Mouse (Mus musculus) embryonic facial prominence, embryonic 11.5 days (tissue): ENCODE measurements around the gene Ubl4a. TPM values are rescaled to one million over a fixed set of nuclear protein-coding genes. Genes with fewer than 3 reads are reported as not detected.

ENCODE experiments used
- ATAC-seq: fragments of 200-750 bp; cut with Nextera tagmentation; replicated peaks from 2 replicates; pipeline ENCODE4 v1.8.0; 2017; ENCODE audit warnings: low read depth; ENCODE audit not compliant: insufficient number of reproducible peaks, low FRiP score, low TSS enrichment
- DNase-seq: peaks from one replicate; pipeline ENCODE4 v3.0.0-alpha.2; 2015; ENCODE audit warnings: low spot score
- H3K27ac ChIP-seq: fragments of 300-500 bp; sonication (generic); replicated peaks from 2 replicates; pipeline ENCODE4 v1.5.1; 2014; ENCODE audit warnings: mild to moderate bottlenecking, low read depth, low read length, control low read depth
- H3K27me3 ChIP-seq: fragments of 300-500 bp; sonication (generic); 2 replicates; pipeline ENCODE4 v1.6.1; 2014; ENCODE audit warnings: mild to moderate bottlenecking, low read length, moderate library complexity, mixed read lengths; ENCODE audit not compliant: control insufficient read depth, insufficient read depth
- H3K36me3 ChIP-seq: fragments of 300-500 bp; sonication (generic); replicated peaks from 2 replicates; pipeline ENCODE4 v1.6.1; 2014; ENCODE audit warnings: low read depth, mild to moderate bottlenecking, low read length, moderate library complexity, mixed read lengths; ENCODE audit not compliant: control insufficient read depth, insufficient read depth
- H3K4me1 ChIP-seq: fragments of 300-500 bp; sonication (generic); 2 replicates; pipeline ENCODE4 v1.6.1; 2014; ENCODE audit warnings: low read length, mixed read lengths; ENCODE audit not compliant: control insufficient read depth, insufficient read depth
- H3K4me2 ChIP-seq: fragments of 300-500 bp; sonication (generic); 2 replicates; pipeline ENCODE4 v1.6.1; 2014; ENCODE audit warnings: low read depth, mild to moderate bottlenecking, control low read depth, low read length, moderate library complexity
- H3K4me3 ChIP-seq: fragments of 300-500 bp; sonication (generic); 2 replicates; pipeline ENCODE4 v1.5.1; 2014; ENCODE audit warnings: low read depth, low read length, control low read depth
- H3K9ac ChIP-seq: fragments of 300-500 bp; sonication (generic); replicated peaks from 2 replicates; pipeline ENCODE4 v1.6.1; 2014; ENCODE audit warnings: mild to moderate bottlenecking, control low read depth, low read length
- H3K9me3 ChIP-seq: fragments of 300-500 bp; sonication (generic); replicated peaks from 2 replicates; pipeline ENCODE4 v1.6.1; 2016; ENCODE audit warnings: mild to moderate bottlenecking, low read length, inconsistent platforms, mixed read lengths; ENCODE audit not compliant: control insufficient read depth
- WGBS: fragments of 180-500 bp; shearing (Covaris S2); extraction: QIAGEN DNeasy Blood & Tissue Kit; methylation state at CpG from one replicate; pipeline ENCODE4 v1.1.7; 2014; 5-methylcytosine and 5-hydroxymethylcytosine counted together
- polyA plus RNA-seq: library from polyadenylated mRNA; unstranded; fragments of >200 nt; fragmentation: Nextera tagmentation; extraction: Ambion mirVana; gene quantifications from 2 replicates; pipeline ENCODE4 v1.2.1, GENCODE M21; 2014

Gene Ubl4a
- polyA plus RNA-seq: 63.2 and 65.7 TPM in 2 replicates

DNA sequence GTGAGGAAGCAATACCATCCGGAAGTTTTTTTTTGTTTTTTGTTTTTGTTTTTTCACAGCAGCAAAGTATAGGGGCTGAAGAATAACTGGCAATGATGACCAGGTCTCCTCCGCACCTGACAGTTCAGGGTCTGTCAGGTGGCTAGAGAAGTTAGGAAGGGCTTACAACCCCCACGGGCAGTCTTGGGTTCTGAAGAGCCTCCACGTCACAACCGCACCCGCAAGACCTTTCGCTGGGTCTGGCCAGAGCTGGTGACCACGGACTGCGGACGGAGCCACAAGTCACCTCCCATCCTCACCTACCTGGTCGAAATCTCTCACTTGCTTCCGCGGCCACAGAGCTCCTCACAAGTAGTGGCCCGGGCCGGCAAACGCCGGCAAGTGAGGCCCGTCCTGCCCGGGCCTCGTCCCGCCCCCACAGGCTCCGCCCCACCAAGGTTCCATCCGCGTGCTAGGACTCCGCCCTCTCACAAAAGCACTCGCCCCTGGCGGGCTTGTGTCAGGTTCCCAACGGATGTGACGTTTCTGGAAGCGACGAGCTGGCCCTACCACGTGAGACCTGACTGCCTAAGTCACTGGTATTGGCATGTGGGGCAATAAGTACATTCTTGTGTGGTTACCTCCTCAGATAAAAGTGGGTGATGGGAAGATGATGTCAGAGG, at the start of gene Ubl4a, which contains the start of gene Slc10a3:
Gene Ubl4a (minus strand): TSS at position 331 of the 662 bp plus-strand sequence.
Gene Slc10a3 (minus strand): TSS at position 462 of the 662 bp plus-strand sequence.
- Histone ChIP-seq H3K27ac (no peak within 1 kb of the TSS), H3K36me3 (no peaks in the 10 kb centered on the region), H3K27me3 (no peaks in the 10 kb centered on the region), H3K9ac (peak within 1 kb of the TSS; percentile 33), H3K4me2 (peak within 1 kb of the TSS; percentile 43), H3K4me1 (no peaks in the 10 kb centered on the region), H3K9me3 (no peaks in the 10 kb centered on the region), H3K4me3 (peak within 1 kb of the TSS; percentile 35)
- DNase-seq (peak; percentile 91), ATAC-seq (peak; percentile 88)
- WGBS: 21% methylated on average over 32 of the region's 32 CpGs

DNA sequence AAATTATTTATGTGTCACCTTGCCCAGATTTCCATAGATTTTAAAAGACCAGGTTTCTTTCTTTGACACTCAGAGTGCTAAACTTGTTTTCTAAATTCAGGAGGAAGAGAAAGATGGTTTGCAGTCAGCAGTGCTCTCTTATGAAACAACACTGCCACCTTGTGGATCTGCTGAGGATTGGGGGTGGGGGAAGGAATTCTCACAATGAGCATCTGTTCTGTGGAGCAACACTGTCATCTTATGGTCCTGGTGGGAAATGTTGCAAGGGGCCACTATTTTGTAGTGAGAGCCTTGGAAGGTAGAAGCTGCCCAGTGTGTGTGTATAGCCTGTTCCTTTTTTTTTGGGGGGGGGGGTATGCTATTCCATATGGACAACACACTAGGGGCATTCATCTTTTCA, 40.4 kb upstream of the Ubl4a start:
- Histone ChIP-seq H3K4me2 (no peak overlapping the region), H3K9ac (no peak overlapping the region), H3K36me3 (no peaks in the 10 kb centered on the region), H3K9me3 (no peaks in the 10 kb centered on the region), H3K27ac (no peak overlapping the region), H3K4me1 (no peaks in the 10 kb centered on the region), H3K27me3 (no peaks in the 10 kb centered on the region), H3K4me3 (no peak overlapping the region)
- ATAC-seq (peak; percentile 39; the same call in 1 of the 2 replicates), DNase-seq (peak; percentile 79)

DNA sequence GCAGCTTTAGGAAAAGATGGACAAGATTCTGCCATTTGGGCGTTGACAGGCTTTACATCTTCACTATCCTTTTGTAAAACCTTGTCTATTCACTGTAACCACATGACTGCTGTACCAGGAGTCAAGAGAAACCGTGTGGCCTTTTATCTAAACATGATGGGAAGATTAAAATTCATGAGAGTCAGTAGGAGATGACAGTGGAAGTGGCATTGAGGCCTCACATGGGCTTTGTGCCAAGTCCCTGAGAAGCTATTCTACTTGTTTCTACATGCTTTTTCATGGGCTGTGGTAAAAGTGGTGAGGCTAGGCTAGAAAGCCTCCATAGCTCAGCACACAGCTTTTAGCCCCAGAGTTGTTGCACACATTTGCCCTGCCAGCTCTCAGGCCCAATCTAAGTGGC, 35.3 kb upstream of the Ubl4a start:
- no peaks in the 10 kb centered on the region for H3K4me1 ChIP-seq
- no peaks in the 10 kb centered on the region for H3K27me3 ChIP-seq
- ATAC-seq (no peak), DNase-seq (no peak)
- WGBS: 41% methylated on average over 2 of the region's 2 CpGs
- no peaks in the 10 kb centered on the region for H3K36me3 ChIP-seq
- H3K4me3 ChIP-seq: no peak overlapping the region
- H3K4me2 ChIP-seq: no peak overlapping the region
- no peak overlapping the region for H3K9ac ChIP-seq
- no peak overlapping the region for H3K27ac ChIP-seq
- H3K9me3 ChIP-seq: no peaks in the 10 kb centered on the region

DNA sequence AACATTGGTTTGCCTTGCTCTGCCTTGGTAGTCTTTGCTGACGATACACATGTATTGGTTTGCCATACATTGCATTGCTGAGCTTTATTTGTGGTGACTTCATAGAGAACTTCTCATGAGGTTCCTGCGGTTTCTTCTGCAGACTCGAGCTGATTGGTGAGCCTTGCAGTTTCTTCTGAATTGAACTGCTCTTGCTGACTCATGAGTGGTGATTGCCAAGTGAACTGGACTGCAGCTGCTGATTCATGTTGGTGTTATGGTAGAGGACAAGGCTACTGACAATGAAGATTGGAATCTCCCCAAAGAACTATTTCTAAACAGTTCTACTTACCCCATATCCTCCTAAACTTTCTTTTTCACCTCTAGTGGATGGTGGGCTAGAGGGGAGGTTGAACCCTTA, 27.1 kb upstream of the Ubl4a start:
- H3K9ac ChIP-seq: no peak overlapping the region
- 93% methylated on average over 3 of the region's 3 CpGs for WGBS
- H3K27ac ChIP-seq: no peak overlapping the region
- no peaks in the 10 kb centered on the region for H3K27me3 ChIP-seq
- no peak overlapping the region for H3K4me2 ChIP-seq
- no peaks in the 10 kb centered on the region for H3K9me3 ChIP-seq
- no peaks in the 10 kb centered on the region for H3K4me1 ChIP-seq
- ATAC-seq: no peak
- H3K36me3 ChIP-seq: no peaks in the 10 kb centered on the region
- no peak overlapping the region for H3K4me3 ChIP-seq
- no peak for DNase-seq

DNA sequence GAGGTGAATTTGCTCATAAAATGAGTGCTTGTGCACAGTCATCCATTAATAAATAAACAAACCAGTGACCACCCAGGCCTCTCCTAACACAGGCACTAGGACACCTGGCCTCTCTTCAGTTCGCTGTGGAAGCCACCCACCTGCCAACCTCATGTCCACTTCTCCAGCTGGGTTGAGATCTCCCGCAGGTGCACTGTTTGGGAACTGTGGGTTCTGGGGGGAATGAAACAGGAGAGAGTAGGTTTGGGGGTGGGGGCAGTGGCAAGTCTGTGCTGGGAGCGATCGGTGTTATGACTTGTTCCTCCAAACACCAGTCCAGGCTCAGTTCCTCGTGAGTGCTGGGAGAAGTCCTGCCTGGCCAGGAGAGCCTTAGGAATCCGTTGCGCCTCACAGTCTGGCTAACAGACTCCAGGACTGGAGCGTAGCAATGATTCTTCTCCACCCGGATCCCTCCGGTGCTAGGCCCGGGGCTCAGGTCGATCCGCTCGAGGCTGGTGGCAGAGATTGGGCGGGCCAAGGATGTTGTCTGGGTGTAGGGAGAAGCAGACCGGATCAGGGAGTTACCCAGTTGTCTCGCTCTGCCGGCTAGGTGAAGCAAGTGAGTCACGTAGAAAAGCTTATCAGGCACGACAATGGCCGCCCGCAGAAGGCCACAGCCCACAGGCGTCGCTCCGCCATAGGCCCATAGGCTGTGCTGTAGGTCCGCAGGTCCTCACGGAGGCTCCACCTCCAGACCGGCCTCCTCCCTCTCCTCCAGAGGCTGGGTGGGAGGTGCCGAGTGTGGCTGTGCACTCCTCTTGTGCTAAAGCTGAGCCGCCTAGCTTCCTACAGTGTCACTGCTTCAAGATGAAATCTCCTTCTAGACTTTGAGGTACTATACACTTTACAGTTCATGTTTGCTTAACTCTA, 19.8 kb upstream of the Ubl4a start, which contains the start of the genes Fam3a and Ikbkg:
Gene Fam3a (minus strand): TSS at position 738 of the 909 bp plus-strand sequence.
Gene Ikbkg (plus strand): TSS at position 756 of the 909 bp plus-strand sequence.
- Histone ChIP-seq H3K27me3 (no peaks in the 10 kb centered on the region), H3K4me3 (peak within 1 kb of the TSS; percentile 48), H3K4me1 (no peaks in the 10 kb centered on the region), H3K9me3 (no peaks in the 10 kb centered on the region), H3K27ac (no peak within 1 kb of the TSS; the same call in 1 of the 2 replicates), H3K9ac (peak within 1 kb of the TSS; percentile 84), H3K4me2 (peak within 1 kb of the TSS; percentile 61), H3K36me3 (no peaks in the 10 kb centered on the region)
- 17% methylated on average over 28 of the region's 30 CpGs for WGBS
- DNase-seq: peak; percentile 86
- peak; percentile 99 for ATAC-seq

DNA sequence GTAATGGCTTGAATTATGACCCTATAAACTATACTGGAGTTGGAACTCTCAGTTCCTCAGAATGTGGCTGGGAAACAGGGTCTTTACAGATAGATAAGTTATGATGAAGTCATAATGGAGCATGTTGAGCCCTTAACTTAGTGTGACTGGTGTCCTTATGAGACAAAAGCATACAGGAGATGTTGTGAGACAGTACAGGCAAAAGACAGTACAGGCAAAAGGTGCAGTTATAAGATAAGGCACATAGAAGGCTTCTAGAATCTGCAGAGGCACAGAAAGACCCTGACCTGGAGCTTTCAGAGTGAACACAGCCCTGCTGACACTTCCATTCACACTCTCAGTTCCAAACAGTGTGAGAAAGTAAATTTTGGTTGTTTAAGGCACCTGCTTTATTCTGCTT, 15.1 kb upstream of the Ubl4a start:
- Histone ChIP-seq H3K27me3 (no peaks in the 10 kb centered on the region), H3K4me3 (no peak overlapping the region), H3K4me1 (no peaks in the 10 kb centered on the region), H3K9me3 (no peaks in the 10 kb centered on the region), H3K27ac (no peak overlapping the region), H3K9ac (no peak overlapping the region), H3K4me2 (no peak overlapping the region), H3K36me3 (no peaks in the 10 kb centered on the region)
- ATAC-seq (no peak), DNase-seq (no peak)

DNA sequence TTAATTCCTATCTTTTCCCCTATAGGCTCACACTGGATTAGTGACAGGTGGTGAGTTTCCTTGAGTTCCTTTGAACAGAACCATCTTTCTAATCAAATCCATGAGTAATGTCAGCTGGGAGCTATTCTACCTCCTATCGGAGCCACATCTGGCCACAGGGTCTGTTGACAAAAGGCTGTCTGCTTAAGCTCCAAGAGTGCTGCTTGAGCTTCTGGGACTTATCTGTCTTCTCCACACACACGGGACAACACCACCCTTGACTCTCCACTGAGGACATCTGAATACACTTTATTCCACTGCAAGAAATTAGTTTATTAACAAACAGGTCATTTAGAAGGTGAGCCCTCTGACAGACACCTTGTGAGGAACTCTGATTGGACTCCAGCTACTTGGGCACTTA, 11.4 kb upstream of the Ubl4a start:
- DNase-seq (peak; percentile 9), ATAC-seq (no peak)
- 60% methylated on average over 2 of the region's 2 CpGs for WGBS
- H3K36me3 ChIP-seq: no peaks in the 10 kb centered on the region
- no peak overlapping the region for H3K9ac ChIP-seq
- no peak overlapping the region for H3K4me2 ChIP-seq
- H3K27ac ChIP-seq: no peak overlapping the region
- H3K4me3 ChIP-seq: no peak overlapping the region
- no peaks in the 10 kb centered on the region for H3K27me3 ChIP-seq
- no peaks in the 10 kb centered on the region for H3K9me3 ChIP-seq
- no peaks in the 10 kb centered on the region for H3K4me1 ChIP-seq
